Mouse (Mus musculus) naive thymus-derived CD4-positive, alpha-beta T cell, adult 2 months (primary cell): ENCODE data around the gene Srsf9.
"Not testable (repeated sequence)": the region's sequence is repeated elsewhere in the genome, so short reads cannot be mapped to it uniquely, and the experiment has no call there.

Experiments
- DNase-seq: peaks from one replicate; pipeline ENCODE4 v3.0.0-alpha.2; 2011; ENCODE audit warnings: low read depth

Srsf9 gene

DNA sequence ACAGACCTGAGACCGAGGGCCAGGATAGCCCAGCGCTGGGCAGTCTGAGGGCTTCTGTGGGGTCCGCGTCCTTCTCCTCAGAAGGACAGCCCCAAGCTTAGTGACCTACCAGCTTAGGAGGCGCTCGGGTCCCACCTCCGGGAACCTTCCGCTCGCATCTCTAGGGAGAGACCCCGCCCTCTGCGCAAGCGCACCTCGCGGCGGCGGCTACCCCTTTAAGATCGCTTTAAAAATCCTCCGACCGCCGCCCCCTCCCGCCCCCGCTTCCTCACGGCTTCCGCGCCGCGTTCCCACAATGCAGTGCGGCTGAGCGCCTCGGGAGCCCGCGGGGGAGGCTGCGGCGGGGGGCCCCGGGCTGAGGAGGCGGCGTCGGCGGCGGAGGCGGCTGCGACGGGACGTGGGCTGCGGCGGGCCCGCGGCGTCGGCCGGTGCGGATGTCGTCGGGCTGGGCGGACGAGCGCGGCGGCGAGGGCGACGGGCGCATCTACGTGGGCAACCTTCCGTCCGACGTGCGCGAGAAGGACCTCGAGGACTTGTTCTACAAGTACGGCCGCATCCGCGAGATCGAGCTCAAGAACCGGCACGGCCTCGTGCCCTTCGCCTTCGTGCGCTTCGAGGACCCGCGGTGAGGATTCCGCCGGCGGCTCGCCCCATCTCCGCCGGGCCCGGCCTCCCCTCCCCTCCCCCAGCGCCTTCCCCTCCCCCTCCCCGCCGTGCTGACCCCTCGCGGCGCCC lies at the start of gene Srsf9:
TSS of gene Srsf9 (plus strand) at position 303 of the 735 bp plus-strand sequence.
- DNase-seq: peak; percentile 97

DNA sequence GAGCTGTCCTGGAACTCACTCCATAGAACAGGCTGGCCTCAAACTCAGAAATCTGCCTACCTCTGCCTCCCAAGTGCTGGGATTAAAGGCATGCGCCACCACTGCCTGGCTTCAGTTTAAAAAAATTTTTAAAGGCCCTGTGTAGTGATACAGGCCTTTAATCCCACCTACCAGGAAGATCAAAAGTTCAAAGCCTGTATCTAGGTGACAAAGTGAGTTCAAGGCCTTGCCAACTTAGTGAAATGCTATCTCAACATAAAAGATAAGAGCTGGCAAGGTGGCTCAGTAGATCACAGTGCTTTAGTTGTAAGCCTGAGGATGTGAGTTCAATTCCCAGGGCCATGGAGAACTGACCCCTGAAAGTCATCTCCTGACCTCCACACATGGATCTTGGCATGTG lies 48.9 kb upstream of the Srsf9 start:
- DNase-seq: no peak

DNA sequence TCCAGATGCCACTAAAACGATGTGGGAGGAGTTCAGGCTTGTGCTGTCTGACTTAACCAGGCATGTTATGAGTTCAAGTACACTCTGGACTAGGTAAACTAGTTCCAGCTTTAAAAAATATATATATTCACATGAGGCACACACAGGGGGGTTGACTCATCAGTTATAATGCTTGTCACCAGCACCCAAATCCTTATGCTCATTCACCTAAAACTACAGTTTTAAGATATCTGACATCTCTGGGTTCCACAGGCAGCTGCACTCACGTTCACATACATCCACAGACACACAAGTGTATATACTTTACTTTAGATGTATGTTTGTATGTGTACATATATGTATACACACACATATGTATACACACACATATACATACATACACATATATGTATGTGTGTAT lies 48.2 kb upstream of the Srsf9 start:
- no peak for DNase-seq

DNA sequence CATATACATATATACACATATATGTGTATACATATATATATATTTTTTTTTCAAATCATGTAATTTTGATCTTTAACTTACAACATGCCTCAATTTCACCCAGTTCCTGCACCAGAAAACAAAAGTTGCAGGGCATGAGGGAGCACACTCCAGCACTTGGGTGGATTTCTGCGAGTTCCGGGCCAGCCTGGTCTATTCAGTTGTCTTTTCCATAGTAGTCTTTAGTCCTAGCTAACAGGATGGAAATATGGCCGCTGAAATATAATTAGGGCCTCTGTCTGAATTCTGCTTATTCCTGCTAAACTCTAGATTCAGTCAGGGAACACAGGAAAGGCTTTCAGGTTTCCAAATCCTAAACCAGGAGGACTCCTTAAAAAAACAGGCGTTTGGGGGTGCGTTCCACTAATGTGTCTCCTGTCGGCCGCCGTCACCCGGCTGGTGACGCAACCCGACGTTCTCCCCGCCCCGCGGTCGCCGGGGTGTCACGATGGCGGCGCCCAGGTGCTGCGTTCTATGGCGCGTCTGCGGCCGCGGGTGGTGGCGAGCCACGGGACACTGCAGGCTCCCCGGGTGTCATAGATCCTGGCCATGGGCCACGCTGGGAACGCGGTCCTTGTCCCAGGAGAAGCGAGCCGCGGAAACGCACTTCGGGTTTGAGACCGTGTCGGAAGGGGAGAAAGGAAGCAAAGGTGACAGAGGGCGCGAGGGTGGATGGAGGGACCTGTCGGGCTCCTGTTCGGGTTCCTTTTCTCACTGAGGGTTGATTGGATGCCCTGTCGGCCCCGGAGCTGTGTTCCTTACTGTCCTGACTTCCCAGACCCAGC lies 47.5 kb upstream of the Srsf9 start, which contains the start of gene Coq5:
TSS of gene Coq5 (plus strand) at position 441 of the 824 bp plus-strand sequence.
- DNase-seq: peak; percentile 86

DNA sequence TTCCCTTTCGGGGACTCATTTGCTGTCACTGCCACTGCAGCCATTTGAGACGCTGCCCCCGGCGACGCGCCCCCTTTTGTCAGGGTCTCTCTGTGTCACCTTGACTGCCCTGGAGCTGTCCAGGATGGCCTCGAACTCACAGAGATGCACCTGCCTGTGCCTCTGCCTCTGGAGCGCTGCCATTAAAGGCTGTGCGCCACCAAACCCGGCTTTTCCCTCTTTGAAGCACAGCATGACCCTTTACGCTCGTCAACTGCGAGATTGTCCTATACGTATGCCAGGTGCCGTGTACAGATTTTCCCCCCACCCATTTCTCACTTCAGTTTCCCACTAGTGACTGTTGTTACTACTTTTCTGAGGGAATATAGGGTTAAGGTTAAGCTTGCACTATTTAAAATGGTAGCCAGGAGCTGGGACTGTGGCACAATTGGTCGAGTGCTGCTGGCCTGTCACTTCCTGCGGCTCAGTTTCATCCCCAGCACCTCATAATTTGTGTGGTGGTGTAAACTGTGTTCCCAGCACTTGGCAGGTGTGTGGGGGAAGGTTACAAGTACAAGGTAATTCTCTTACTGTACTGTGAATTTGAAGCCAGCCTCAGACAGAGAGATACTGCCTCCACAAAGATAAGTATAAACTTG lies 46.8 kb upstream of the Srsf9 start:
- peak; percentile 48 for DNase-seq

DNA sequence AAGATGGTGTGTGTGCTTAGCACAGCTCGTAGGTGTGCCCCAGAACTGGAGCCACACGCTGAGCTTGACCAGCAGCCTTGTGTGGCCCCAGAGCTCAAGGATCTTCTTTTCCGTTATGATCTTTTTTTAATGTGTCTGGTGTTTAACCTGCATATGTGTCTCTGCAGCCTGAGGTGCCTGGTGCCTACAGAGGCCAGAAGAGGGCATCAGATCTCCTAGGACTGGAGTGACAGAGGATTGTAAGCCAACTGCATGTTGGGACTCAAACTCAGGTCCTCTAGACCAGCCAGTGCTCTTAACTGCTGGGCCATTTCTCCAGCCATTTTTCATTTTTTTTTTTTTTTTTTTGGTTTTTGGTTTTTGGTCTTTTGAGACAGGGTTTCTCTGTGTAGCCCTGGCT lies 42.2 kb upstream of the Srsf9 start:
- peak; percentile 46 for DNase-seq

DNA sequence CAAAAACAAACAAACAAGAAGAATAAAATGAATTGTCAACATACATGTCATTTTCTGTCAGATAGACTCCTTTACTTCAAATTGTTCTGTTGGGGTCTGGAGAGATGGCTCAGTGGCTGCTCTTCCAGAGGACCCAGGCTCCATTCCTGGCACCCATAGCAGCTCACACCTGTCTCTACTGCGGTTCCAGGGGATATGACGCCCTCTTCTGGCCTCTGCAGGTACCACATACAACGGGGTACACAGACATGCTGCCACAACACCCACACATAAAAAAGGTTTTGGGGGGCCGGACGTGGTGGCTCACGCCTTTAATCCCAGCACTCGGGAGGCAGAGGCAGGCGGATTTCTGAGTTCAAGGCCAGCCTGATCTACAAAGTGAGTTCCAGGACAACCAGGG lies 32.8 kb upstream of the Srsf9 start:
- DNase-seq: no peak

DNA sequence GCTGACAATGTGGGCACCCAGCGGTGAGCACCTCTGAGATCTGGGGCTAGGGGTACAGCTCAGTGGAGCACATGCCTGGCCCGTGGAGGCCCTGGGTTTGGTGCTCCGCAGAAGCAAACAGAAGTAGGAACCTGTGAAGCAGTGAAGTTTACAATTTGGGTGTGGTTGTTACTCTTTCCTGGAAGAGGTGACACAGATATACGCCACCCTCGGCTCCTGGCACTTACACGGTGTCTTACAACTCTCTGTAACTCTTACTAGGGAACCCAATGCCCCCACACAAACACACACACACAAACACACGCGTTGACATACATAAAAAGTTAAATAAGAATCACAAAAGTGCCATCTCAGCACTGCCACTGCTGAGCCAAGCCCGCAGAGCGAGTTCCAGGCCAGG lies 30.6 kb upstream of the Srsf9 start:
- DNase-seq: no peak

DNA sequence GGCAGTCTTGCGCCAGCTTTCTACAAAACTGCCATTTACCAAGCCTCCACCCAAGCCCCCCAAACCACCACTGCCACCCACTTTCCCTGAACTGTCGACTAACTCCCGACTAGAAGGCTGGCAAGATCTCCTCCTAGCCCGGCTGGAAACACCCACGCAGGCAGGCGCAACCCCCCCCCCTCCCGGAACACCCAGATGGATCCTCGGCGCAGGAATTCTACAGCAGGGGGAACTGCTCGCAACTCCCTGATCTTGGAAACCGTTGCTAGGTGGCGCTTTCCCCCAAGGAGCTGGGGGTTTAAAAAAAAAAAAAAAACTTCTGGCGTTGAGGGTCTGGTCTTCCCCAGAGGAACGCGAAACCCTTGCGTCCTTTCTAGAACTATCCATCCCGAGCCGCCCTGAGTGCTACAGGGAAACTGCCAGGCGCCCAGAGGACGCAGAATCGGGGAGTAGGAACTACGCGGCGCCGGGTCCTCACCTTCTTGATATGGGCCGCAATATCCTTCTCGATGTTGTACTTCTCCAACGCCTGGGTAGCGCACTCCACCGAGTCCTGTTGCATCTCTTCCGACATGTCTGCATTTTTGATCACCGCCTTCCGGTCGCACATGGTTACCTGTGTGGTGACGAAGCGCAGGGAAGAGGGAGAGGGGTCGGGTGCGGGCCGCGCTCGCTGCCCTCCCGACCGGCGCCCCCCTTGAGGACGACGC lies 26.8 kb upstream of the Srsf9 start:
- DNase-seq: no peak

DNA sequence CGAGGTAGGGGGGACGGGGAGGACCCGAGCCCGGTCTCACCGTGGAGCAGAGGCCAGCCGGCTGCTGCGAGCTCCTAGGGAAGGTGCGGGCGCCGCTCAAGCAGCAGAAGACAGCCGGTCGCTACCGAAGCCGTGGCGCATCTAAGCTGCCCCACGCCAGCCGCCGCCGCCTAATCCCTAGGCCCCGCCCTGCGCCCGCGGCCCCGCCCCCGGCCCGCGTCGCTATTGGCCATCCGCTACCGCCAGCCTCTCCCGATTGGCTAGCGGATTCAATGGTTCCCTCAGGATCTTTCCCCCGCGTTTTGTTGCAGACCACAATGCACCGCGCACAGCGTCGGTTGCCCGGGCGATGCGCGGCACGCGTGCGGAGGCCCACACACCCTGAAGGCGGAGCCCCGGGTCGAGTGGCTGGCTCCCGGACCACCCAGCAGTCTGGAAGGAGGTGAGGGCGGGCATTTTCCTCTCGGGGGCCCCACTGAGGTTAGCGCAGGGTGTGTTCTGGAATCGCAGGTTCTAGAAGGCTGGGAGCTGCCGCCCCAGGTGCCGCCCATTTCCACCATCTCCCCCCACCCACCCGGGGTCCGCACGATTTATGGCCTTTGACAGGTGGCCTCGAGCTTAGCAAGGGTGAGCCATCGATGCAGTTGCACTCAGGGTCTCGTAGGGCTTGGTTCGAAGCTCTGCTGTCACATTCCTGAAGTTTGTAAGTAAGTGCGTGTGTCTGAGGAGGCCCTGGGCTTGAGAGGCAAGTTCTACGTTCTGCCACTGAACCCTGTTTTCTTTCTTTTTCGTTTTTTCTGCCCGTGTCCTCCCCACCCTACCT lies 26.0 kb upstream of the Srsf9 start, which contains the start of gene Dynll1:
TSS of gene Dynll1 (minus strand) at position 208 of the 823 bp plus-strand sequence.
- peak; percentile 100 for DNase-seq

DNA sequence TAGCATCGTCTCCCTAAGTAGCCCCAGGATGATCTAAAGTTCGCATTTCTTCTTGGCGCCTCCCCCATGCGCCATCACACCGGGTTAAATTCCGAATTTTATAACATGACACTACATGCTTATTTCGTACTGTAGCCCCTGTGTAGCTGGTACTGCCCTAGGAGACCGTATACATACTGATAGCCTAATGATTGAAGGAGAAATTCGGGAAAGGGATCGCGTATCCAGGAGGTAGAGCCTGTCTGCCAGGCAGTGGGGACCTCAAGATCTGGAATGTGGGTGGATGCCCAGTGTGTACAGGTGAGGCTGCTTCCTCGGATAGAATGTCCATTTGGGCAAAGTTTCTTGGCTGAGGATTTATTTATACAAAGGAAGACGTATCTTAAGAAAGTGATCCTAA lies 25.4 kb upstream of the Srsf9 start:
- DNase-seq: peak; percentile 27

DNA sequence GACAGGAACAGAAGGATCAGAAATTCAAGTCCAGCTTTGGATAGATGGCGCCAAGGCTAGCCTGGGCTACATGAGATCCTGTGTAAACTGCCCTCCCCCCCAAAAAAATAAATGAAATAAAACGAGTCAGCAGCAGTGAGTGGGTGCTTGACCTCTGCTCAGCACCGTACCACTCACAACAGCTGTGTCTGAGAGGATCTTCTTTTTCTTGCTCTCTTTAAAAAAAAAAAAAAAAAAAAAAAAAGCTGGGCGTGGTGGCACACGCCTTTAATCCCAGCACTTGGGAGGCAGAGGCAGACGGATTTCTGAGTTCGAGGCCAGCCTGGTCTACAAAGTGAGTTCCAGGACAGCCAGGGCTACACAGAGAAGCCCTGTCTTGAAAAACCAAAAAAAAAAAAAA lies 24.8 kb upstream of the Srsf9 start:
- DNase-seq: not testable (repeated sequence)

DNA sequence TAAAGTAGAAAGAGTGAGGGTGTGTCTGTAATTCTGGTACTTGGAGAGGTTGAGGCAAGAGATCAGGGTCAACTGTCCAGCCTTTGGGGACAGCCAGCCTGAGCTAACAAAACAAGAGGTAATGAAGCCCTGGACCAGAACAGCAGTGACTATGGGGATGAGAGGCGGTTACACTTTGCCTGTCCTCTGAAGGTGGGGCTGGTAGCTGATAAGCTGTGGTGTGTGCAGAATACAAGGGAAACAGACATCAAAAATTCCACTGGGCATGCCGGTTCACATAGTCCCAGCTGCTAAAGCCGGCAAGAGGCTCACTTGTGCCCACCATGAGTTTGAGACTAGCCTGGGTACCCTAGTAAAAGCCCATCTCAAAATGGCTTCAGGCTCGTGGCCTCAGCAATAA lies 14.6 kb upstream of the Srsf9 start:
- DNase-seq: no peak

DNA sequence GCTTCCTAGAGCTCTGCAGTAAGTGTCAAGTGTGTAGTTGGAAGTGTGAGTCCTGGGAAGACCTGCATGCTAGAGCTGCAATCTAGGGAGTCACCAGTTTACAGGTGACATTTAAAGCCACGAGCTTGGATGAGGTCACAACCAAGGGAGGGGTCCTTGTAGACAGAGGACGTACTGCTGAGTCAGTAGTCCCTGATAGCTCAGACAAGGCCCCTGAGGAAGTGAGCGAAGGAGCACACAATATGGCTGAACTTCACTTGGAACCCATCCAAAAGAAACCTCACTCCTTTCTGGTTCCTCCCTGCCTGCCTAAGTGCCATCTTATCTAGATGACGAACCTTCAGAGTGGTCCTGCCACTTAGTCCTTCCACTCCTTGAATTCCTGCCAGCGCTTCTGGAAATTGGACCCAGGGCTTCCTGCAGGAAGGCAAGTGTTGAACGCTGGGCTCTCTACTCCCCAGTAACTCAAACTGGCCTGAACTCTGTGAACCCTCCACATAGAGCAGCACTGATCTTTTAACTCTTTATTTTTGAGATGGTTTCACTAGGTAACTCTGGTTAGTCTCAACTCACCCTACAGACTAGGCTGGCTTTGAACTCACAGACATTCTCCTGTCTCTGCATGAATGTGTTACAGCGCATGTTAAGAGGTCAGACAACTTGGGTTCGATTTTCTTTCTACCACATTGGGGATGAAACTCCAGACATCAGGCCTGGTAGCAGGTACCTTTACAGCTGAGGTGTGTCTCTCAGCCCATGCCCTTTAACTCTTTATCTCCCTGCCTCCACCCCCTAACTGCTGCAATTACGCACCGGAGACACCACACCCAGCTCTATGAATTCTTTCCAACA lies 13.9 kb upstream of the Srsf9 start:
- no peak for DNase-seq

DNA sequence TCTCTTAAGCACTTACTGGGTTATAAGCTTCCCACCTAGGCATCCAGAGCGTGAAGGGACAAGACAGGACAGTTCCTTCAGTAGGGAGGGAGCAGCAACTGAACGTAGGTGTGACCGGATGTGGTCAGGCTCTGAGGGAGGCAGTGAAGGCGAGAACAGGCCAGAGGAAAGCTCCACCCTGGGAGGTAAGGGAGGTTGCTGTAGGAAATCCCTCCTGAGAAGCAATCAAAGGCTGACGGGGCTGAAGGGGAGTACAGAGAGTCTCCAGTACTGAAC lies 13.4 kb upstream of the Srsf9 start:
- no peak for DNase-seq

DNA sequence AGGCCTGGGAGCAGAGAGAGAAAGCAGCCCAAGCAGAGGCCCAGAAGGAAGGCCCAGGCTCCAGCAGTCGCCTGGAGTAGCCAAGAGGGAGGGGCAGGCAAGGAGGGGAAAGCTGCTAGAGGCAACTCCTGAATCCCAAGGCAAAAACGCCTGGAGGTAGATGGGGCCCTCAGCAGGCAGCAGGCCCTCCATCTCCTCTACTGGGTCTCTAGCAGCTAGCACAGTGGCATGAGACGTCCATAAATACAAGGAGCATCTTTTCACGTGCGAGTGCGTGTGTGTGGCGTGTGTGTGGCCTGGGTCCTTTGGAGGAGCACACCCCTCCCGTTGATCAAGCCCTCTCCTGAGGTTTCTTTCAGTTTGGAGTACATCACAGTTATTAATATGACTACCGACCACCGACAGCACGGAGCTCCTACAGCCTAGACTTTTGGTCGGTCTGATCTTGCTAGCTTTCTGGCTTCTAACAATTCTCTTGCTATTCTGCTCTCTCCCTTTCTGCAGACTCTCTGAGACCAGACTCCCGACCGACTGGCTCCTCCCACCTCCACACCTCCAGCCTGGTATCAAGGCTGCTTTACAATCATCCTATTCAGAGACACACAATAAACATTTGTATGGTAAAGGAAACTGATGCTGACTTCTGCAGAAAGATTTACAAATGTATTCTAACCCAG lies 9.9 kb upstream of the Srsf9 start:
- no peak for DNase-seq

DNA sequence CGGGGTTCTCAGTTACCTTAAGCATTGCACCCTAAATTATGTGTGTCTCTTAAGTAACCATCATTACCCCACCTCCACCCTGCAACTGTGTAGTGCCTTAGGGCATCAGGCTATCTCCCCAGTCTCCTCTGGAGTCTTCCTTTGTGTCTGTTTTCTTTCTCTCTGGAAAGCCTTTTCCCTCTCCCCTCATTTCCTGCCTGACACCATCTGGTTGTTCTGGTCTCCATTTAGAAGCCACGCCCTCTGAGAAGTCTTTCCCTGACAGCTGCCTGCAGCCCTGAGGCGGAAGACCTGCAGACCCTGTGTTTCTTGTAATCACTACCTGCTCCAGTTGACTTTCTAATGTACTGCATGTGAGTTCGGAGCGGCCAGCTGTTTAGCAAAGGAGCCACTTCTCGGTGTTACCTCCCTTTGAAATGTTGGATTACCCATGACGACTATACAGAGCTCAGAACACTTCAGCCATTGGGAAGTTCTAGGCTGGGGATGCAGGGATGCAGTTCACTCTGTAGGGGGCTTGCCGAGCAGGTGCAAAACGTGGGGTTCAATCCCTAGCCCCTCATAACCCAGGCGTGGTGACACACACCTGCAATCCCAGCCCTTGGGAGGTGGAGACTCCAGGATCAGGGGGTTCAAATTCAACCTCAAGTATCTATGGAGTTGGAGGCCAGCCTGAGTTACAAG lies 9.2 kb upstream of the Srsf9 start:
- DNase-seq: peak; percentile 50

DNA sequence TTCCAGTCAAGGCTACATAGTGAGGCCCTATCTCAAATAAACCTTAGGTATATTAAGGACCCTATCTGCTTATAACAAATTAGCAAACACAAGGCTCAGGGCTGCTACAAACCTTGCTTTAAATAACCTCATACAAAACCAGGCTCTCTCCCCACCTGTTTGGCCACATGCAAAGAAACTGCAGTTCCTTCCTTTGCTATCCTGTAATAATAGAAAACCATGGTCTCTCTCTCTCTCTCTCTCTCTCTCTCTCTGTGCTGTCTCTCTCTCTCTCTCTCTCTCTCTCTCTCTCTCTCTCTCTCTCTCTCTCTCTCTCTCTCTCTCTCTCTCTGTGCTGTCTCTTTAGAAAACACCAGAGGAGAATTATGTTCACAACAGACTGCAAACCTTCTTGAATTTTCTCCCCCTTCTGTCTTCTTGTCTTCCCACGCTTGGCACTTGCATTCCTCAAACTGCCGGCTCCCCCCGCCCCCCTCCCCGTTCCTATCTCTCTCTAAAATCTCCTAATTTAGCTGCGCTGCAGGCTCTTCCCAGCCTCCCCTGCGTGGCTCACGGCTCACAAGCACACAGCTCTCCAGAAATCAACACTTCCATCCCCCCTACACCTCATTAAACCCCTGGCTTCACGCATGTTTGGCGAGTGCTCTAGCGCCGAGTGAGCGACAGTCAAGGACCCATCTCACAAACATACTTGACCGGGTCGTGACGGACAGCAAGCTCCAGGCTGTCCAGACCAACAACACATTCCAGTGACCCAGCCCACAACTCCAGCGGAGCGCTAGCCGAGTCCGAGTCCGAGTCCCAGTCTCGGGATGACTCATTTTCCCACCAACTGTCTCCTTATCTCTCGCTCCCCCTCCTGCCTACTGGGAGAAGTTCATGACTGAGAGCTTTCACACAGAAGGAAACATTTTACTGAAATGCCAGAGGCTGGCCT lies 7.7 kb upstream of the Srsf9 start:
- peak; percentile 57 for DNase-seq
